Mouse (Mus musculus): Measurements from ENCODE around the gene Tbx3. TPM values are rescaled to one million over a fixed set of nuclear protein-coding genes. Genes with fewer than 3 reads are reported as not detected.

The Tbx3 gene
- polyA plus RNA-seq (2014; fragmentation: Nextera tagmentation; extraction: Ambion mirVana): 5.1 and 9.0 TPM in 2 replicates

DNA sequence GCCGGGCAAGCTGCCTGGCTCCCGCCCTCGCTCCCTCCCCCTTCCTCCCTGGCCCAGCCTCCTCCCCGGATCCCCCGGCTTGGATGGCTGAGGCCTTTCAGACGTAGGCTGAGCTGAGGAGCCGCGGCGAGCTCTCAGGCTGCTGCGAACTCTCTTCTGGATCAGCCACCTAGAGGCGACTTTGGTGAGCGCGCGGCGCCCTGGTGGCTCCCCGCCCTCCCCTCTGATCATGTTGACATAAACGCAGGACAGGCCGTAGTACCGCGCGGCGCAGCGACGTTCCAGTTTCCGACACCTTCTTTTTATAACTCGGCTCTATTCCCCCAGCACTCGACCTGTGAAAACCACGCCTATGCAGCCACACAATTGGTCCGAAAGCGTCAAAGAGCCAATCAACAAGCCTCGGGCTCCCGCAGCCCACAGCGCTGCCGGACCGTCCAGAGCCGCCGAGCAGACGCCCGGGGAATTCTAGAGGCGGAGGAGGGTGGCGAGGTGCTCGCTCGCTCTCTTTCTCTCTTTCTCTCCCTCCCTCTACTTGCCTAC lies at the start of gene Tbx3:
Gene Tbx3 (plus strand): TSS at position 104 of the 543 bp plus-strand sequence.
- DNase-seq (ENCODE audit: low spot score) (peak; percentile 89), ATAC-seq (ENCODE audit: low FRiP score) (peak; percentile 96)
- Histone ChIP-seq H3K4me3 (ENCODE audit: low read depth, low read length) (peak within 1 kb of the TSS; percentile 26), H3K27me3 (ENCODE audit: control insufficient read depth, insufficient read depth, low read length) (peaks cover 95% of the 10 kb centered on the region), H3K36me3 (ENCODE audit: control insufficient read depth, insufficient read depth, low read length) (no peaks in the 10 kb centered on the region), H3K27ac (ENCODE audit: low read depth, low read length) (peak within 1 kb of the TSS; percentile 42; the same call in 1 of the 2 replicates), H3K9ac (ENCODE audit: low read depth, low read length) (peak within 1 kb of the TSS; percentile 37; the same call in 1 of the 2 replicates), H3K4me2 (replicated peaks; ENCODE audit: low read depth, low read length) (peak within 1 kb of the TSS; percentile 52), H3K9me3 (ENCODE audit: control insufficient read depth, low read length) (no peaks in the 10 kb centered on the region), H3K4me1 (replicated peaks; ENCODE audit: control insufficient read depth, insufficient read depth, low read length) (peaks cover 7% of the 10 kb centered on the region; the same call in 1 of the 2 replicates)
- under 1% methylated on average over 38 of the region's 43 CpGs for WGBS

DNA sequence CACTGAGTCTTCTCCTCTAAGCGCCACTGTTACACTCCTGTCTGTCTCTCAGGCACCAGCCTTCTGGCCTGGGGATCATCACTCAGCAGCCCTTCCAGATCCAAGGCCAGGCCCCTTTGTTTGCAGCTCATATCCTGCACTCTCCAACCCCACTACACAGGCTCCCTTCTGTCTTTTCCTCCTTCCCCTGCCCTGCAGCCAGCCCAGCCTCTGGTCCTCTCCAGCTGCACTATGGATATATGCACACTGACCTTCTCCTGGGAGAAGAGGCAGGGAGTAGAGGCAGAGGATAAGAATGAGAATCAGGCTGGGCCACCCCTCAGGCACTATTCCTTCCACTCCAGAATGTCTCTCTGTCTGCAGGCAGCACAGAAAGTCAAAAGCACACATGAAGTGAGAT lies 48.4 kb upstream of the Tbx3 start:
- DNase-seq (ENCODE audit: low spot score) (no peak), ATAC-seq (ENCODE audit: low FRiP score) (no peak)
- Histone ChIP-seq H3K36me3 (ENCODE audit: control insufficient read depth, insufficient read depth, low read length) (no peaks in the 10 kb centered on the region), H3K9me3 (ENCODE audit: control insufficient read depth, low read length) (no peaks in the 10 kb centered on the region), H3K9ac (ENCODE audit: low read depth, low read length) (no peak overlapping the region), H3K27me3 (ENCODE audit: control insufficient read depth, insufficient read depth, low read length) (peaks cover 27% of the 10 kb centered on the region), H3K4me2 (replicated peaks; ENCODE audit: low read depth, low read length) (no peak overlapping the region), H3K27ac (ENCODE audit: low read depth, low read length) (no peak overlapping the region), H3K4me3 (ENCODE audit: low read depth, low read length) (no peak overlapping the region), H3K4me1 (replicated peaks; ENCODE audit: control insufficient read depth, insufficient read depth, low read length) (peaks cover 4% of the 10 kb centered on the region; the same call in 1 of the 2 replicates)
- WGBS: 65% methylated on average over 1 of the region's 1 CpGs

GRCm38 (mm10) chr5:119624554-119624953 lies 45.9 kb upstream of the Tbx3 start:
- ATAC-seq (ENCODE audit: low FRiP score): no peak
- DNase-seq (ENCODE audit: low spot score): no peak
- Histone ChIP-seq H3K27ac (ENCODE audit: low read depth, low read length) (no peak overlapping the region), H3K4me2 (replicated peaks; ENCODE audit: low read depth, low read length) (no peak overlapping the region), H3K9ac (ENCODE audit: low read depth, low read length) (no peak overlapping the region), H3K27me3 (ENCODE audit: control insufficient read depth, insufficient read depth, low read length) (peaks cover 46% of the 10 kb centered on the region), H3K36me3 (ENCODE audit: control insufficient read depth, insufficient read depth, low read length) (no peaks in the 10 kb centered on the region), H3K4me1 (replicated peaks; ENCODE audit: control insufficient read depth, insufficient read depth, low read length) (peaks cover 4% of the 10 kb centered on the region; the same call in 1 of the 2 replicates), H3K4me3 (ENCODE audit: low read depth, low read length) (no peak overlapping the region), H3K9me3 (ENCODE audit: control insufficient read depth, low read length) (no peaks in the 10 kb centered on the region)
- 41% methylated on average over 1 of the region's 1 CpGs for WGBS

DNA sequence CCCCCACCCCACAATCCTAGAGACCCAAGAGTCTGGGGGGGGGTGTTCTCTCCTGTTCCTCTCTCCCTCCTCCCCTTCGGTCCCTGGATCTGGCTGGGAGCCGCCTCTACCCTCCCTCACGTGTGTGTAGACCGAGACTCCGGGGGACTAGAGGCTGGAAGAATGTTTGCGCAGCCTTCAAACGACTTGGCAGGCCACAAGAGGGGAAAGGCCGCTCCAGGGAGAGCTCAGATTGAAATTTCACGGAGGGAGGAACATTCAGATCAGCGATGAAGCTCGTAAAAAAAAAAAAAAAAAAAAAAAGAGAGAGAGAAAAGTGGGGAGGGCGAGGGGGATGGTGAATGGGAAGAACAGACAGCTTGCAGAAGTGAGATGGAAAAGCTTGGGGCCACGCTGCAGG lies 44.9 kb upstream of the Tbx3 start:
- WGBS: 1% methylated on average over 13 of the region's 13 CpGs
- no peak overlapping the region for H3K27ac ChIP-seq (ENCODE audit: low read depth, low read length)
- no peak for ATAC-seq (ENCODE audit: low FRiP score)
- H3K4me1 ChIP-seq (replicated peaks; ENCODE audit: control insufficient read depth, insufficient read depth, low read length): peaks cover 4% of the 10 kb centered on the region; the same call in 1 of the 2 replicates
- H3K9ac ChIP-seq (ENCODE audit: low read depth, low read length): no peak overlapping the region
- no peaks in the 10 kb centered on the region for H3K36me3 ChIP-seq (ENCODE audit: control insufficient read depth, insufficient read depth, low read length)
- no peak overlapping the region for H3K4me3 ChIP-seq (ENCODE audit: low read depth, low read length)
- no peak overlapping the region for H3K4me2 ChIP-seq (replicated peaks; ENCODE audit: low read depth, low read length)
- no peaks in the 10 kb centered on the region for H3K9me3 ChIP-seq (ENCODE audit: control insufficient read depth, low read length)
- peaks cover 46% of the 10 kb centered on the region for H3K27me3 ChIP-seq (ENCODE audit: control insufficient read depth, insufficient read depth, low read length)
- DNase-seq (ENCODE audit: low spot score): no peak

DNA sequence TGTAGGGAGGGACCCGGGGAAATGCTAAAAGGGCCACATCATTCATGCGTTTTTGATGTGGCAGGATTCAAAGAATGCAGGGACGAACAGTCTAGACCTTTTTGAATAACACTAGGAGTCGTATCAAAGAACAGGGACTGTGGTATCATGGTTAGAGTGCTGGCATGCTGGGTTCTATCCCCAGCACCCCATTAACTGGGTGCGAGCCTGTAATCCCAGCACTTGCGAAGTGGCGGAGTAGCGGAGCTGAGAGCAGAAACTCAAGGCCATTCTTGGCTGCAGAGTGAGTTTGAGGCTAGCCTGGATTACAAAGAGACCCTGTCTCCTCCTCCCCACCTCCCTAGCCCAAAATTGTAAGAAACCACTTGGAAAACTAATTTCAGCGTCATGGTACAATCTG lies 44.3 kb upstream of the Tbx3 start:
- ATAC-seq (ENCODE audit: low FRiP score) (no peak), DNase-seq (ENCODE audit: low spot score) (no peak)
- Histone ChIP-seq H3K27ac (ENCODE audit: low read depth, low read length) (no peak overlapping the region), H3K4me3 (ENCODE audit: low read depth, low read length) (no peak overlapping the region), H3K36me3 (ENCODE audit: control insufficient read depth, insufficient read depth, low read length) (no peaks in the 10 kb centered on the region), H3K9me3 (ENCODE audit: control insufficient read depth, low read length) (no peaks in the 10 kb centered on the region), H3K4me1 (replicated peaks; ENCODE audit: control insufficient read depth, insufficient read depth, low read length) (peaks cover 4% of the 10 kb centered on the region; the same call in 1 of the 2 replicates), H3K9ac (ENCODE audit: low read depth, low read length) (no peak overlapping the region), H3K27me3 (ENCODE audit: control insufficient read depth, insufficient read depth, low read length) (peaks cover 46% of the 10 kb centered on the region), H3K4me2 (replicated peaks; ENCODE audit: low read depth, low read length) (no peak overlapping the region)
- WGBS: 5% methylated on average over 9 of the region's 9 CpGs

GRCm38 (mm10) chr5:119626662-119627061 lies 43.8 kb upstream of the Tbx3 start:
- H3K9ac ChIP-seq (ENCODE audit: low read depth, low read length): no peak overlapping the region
- peaks cover 46% of the 10 kb centered on the region for H3K27me3 ChIP-seq (ENCODE audit: control insufficient read depth, insufficient read depth, low read length)
- DNase-seq (ENCODE audit: low spot score) (peak; percentile 44), ATAC-seq (ENCODE audit: low FRiP score) (no peak)
- H3K4me2 ChIP-seq (replicated peaks; ENCODE audit: low read depth, low read length): peak overlapping the region; percentile 16
- no peak overlapping the region for H3K4me3 ChIP-seq (ENCODE audit: low read depth, low read length)
- no peak overlapping the region for H3K27ac ChIP-seq (ENCODE audit: low read depth, low read length)
- WGBS: 3% methylated on average over 22 of the region's 22 CpGs
- no peaks in the 10 kb centered on the region for H3K9me3 ChIP-seq (ENCODE audit: control insufficient read depth, low read length)
- H3K36me3 ChIP-seq (ENCODE audit: control insufficient read depth, insufficient read depth, low read length): no peaks in the 10 kb centered on the region
- peaks cover 4% of the 10 kb centered on the region; the same call in 1 of the 2 replicates for H3K4me1 ChIP-seq (replicated peaks; ENCODE audit: control insufficient read depth, insufficient read depth, low read length)

- no peaks in the 10 kb centered on the region for H3K9me3 ChIP-seq (ENCODE audit: control insufficient read depth, low read length)
- no peaks in the 10 kb centered on the region for H3K36me3 ChIP-seq (ENCODE audit: control insufficient read depth, insufficient read depth, low read length)
- DNase-seq (ENCODE audit: low spot score) (no peak), ATAC-seq (ENCODE audit: low FRiP score) (no peak)
- WGBS: 76% methylated on average over 3 of the region's 3 CpGs
- peaks cover 43% of the 10 kb centered on the region for H3K27me3 ChIP-seq (ENCODE audit: control insufficient read depth, insufficient read depth, low read length)
- peaks cover 4% of the 10 kb centered on the region; the same call in 1 of the 2 replicates for H3K4me1 ChIP-seq (replicated peaks; ENCODE audit: control insufficient read depth, insufficient read depth, low read length)
- no peak overlapping the region for H3K4me2 ChIP-seq (replicated peaks; ENCODE audit: low read depth, low read length)
- H3K27ac ChIP-seq (ENCODE audit: low read depth, low read length): no peak overlapping the region
- no peak overlapping the region for H3K4me3 ChIP-seq (ENCODE audit: low read depth, low read length)
- H3K9ac ChIP-seq (ENCODE audit: low read depth, low read length): no peak overlapping the region
Measured at GRCm38 (mm10) chr5:119628100-119628499, 42.4 kb upstream of the Tbx3 start.

GRCm38 (mm10) chr5:119628746-119629327 lies 41.6 kb upstream of the Tbx3 start:
- no peak for ATAC-seq (ENCODE audit: low FRiP score)
- Histone ChIP-seq H3K9ac (ENCODE audit: low read depth, low read length) (no peak overlapping the region), H3K4me2 (replicated peaks; ENCODE audit: low read depth, low read length) (no peak overlapping the region), H3K36me3 (ENCODE audit: control insufficient read depth, insufficient read depth, low read length) (no peaks in the 10 kb centered on the region), H3K9me3 (ENCODE audit: control insufficient read depth, low read length) (no peaks in the 10 kb centered on the region), H3K27me3 (ENCODE audit: control insufficient read depth, insufficient read depth, low read length) (peaks cover 43% of the 10 kb centered on the region), H3K27ac (ENCODE audit: low read depth, low read length) (no peak overlapping the region), H3K4me3 (ENCODE audit: low read depth, low read length) (no peak overlapping the region), H3K4me1 (replicated peaks; ENCODE audit: control insufficient read depth, insufficient read depth, low read length) (peaks cover 4% of the 10 kb centered on the region; the same call in 1 of the 2 replicates)
- no peak for DNase-seq (ENCODE audit: low spot score)
- 41% methylated on average over 11 of the region's 12 CpGs for WGBS

DNA sequence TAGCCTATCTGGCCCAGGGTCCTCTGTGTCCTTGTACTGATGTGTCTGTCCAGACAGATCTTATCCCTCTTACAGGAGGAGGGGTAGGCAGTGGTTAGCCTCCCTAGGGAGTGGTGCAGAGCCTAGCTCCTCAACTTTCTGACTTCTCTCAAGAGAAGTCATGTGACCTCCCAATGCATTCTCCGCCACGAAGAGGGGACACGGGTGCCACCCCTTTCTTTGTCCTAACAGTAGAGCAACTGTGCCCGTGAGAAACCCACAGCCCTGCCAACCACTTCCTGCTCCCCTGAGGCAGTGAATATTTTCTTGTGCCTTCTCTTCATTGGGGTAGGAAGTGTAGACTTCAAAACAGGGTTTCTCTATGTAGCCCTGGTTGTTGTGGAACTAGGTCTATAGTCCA lies 36.9 kb upstream of the Tbx3 start:
- no peak for DNase-seq (ENCODE audit: low spot score)
- Histone ChIP-seq H3K27ac (ENCODE audit: low read depth, low read length) (no peak overlapping the region), H3K4me1 (replicated peaks; ENCODE audit: control insufficient read depth, insufficient read depth, low read length) (no peaks in the 10 kb centered on the region), H3K4me3 (ENCODE audit: low read depth, low read length) (no peak overlapping the region), H3K36me3 (ENCODE audit: control insufficient read depth, insufficient read depth, low read length) (no peaks in the 10 kb centered on the region), H3K4me2 (replicated peaks; ENCODE audit: low read depth, low read length) (no peak overlapping the region), H3K27me3 (ENCODE audit: control insufficient read depth, insufficient read depth, low read length) (peaks cover 4% of the 10 kb centered on the region; the same call in 1 of the 2 replicates), H3K9ac (ENCODE audit: low read depth, low read length) (no peak overlapping the region), H3K9me3 (ENCODE audit: control insufficient read depth, low read length) (no peaks in the 10 kb centered on the region)
- no peak for ATAC-seq (ENCODE audit: low FRiP score)
- 88% methylated on average over 4 of the region's 4 CpGs for WGBS
